In genomic region chr12:16810525-16811431, GRCm38 (mm10) we compare ENCODE assay signal across 8 mouse cellular contexts. TPM values are rescaled to one million over a fixed set of nuclear protein-coding genes. Genes with fewer than 3 reads are reported as not detected.
DNase-seq lines count a peak whose midpoint lies in the region; ATAC-seq and TF ChIP-seq lines count a peak whose summit lies in the region.

TSS of gene E2f6 (plus strand) at chr12:16810963.

- peak within 1 kb of the TSS; percentile 62 for H3K4me2 ChIP-seq in lung, embryonic 16.5 days (ENCODE audit: low read depth, low read length)

- H3K4me1 ChIP-seq in MEL (ENCODE audit: control insufficient read depth in 1 of 2, insufficient read depth in 2 of 2, low read length in 2 of 2) = peaks cover 0 to 4% of the 10 kb centered on the region in 2 experiments; a peak in 2 of 4 replicates
- peaks cover 16% of the 10 kb centered on the region for H3K4me1 ChIP-seq in lung, embryonic 16.5 days (replicated peaks; ENCODE audit: control insufficient read depth, insufficient read depth, low read length)

- peaks cover 25% of the 10 kb centered on the region for H3K79me2 ChIP-seq in MEL (ENCODE audit: control insufficient read depth, insufficient read depth, low read length, poor library complexity)

- no peaks in the 10 kb centered on the region for H3K27me3 ChIP-seq in MEL (ENCODE audit: control insufficient read depth in 1 of 2, insufficient read depth in 2 of 2, low read length in 2 of 2)
- H3K27me3 ChIP-seq in lung, embryonic 16.5 days (ENCODE audit: control insufficient read depth, insufficient read depth, low read depth, low read length) = peaks cover 4% of the 10 kb centered on the region; the same call in 1 of the 2 replicates

- TF ChIP-seq RAD21 in MEL (IDR thresholded peaks at IDR 0.05; ENCODE audit: low read depth, low read length) = no peak

- peaks cover 3 to 14% of the 10 kb centered on the region in 2 experiments for H3K36me3 ChIP-seq in MEL (ENCODE audit: control insufficient read depth in 1 of 2, insufficient read depth in 2 of 2, low read length in 2 of 2)
- H3K36me3 ChIP-seq in lung, embryonic 16.5 days (ENCODE audit: control insufficient read depth, insufficient read depth, low read length) = no peaks in the 10 kb centered on the region; the same call in 1 of the 2 replicates

- 6% methylated on average over 68 of the region's 81 CpGs for WGBS in lung, embryonic 16.5 days

- peak; percentile 72 to 76 for TF ChIP-seq POLR2A in MEL (IDR thresholded peaks at IDR 0.05; ENCODE audit: control insufficient read depth in 1 of 2, insufficient read depth in 1 of 2, low read depth in 1 of 2, low read length in 2 of 2, poor library complexity in 1 of 2)

- no peaks in the 10 kb centered on the region for H3K9me3 ChIP-seq in MEL (replicated peaks; ENCODE audit: insufficient read depth, low read length)
- no peaks in the 10 kb centered on the region for H3K9me3 ChIP-seq in lung, embryonic 16.5 days (ENCODE audit: control insufficient read depth, low read length)

- peak; percentile 81 for DNase-seq in MEL (ENCODE audit: low read depth, low spot score)
- DNase-seq in cerebellum, adult 8-10 months = peak; percentile 90
- peak; percentile 78 for DNase-seq in layer of hippocampus, adult 9-11 months
- DNase-seq in ovary, adult 18-20 months (ENCODE audit: low spot score) = peak; percentile 66
- peak; percentile 85 for DNase-seq in thymus, postnatal 0 days (ENCODE audit: low spot score)

- H3K9ac ChIP-seq in MEL (ENCODE audit: control insufficient read depth, low read depth, low read length, poor library complexity, severe bottlenecking) = peak within 1 kb of the TSS; percentile 98
- peak within 1 kb of the TSS; percentile 90 for H3K9ac ChIP-seq in lung, embryonic 16.5 days (ENCODE audit: low read length)

- TF ChIP-seq EP300 in MEL (IDR thresholded peaks at IDR 0.05; ENCODE audit: low read depth in 1 of 2, low read length in 2 of 2) = 0 out of 4 replicates have a peak, but pooled peaks of 1 of the 2 experiments have one; percentile 13

- H3K27ac ChIP-seq in MEL (ENCODE audit: control insufficient read depth, low read depth, low read length) = peak within 1 kb of the TSS; percentile 67
- H3K27ac ChIP-seq in lung, embryonic 16.5 days (ENCODE audit: low read length) = peak within 1 kb of the TSS; percentile 57; the same call in 1 of the 2 replicates

- no peak for TF ChIP-seq CTCF in MEL (IDR thresholded peaks at IDR 0.05 in 2 of 3, conservative IDR thresholded peaks at IDR 0.05 in 1 of 3; ENCODE audit: control insufficient read depth in 1 of 3, insufficient read depth in 1 of 3, low read depth in 2 of 3, low read length in 3 of 3, poor library complexity in 1 of 3, severe bottlenecking in 1 of 3)

- peak; percentile 83 for ATAC-seq in frontal cortex, adult (ENCODE audit: low TSS enrichment)
- peak; percentile 55 to 70 for ATAC-seq in hematopoietic stem cell, adult 5-6 weeks (replicated peaks in 1 of 2; ENCODE audit: insufficient read depth in 1 of 2, low FRiP score in 2 of 2, low TSS enrichment in 1 of 2, low read depth in 1 of 2, poor library complexity in 2 of 2, severe bottlenecking in 2 of 2)
- peak; percentile 88 for ATAC-seq in lung, embryonic 16.5 days (ENCODE audit: low read depth)

- H3K4me3 ChIP-seq in MEL (ENCODE audit: control insufficient read depth in 1 of 2, insufficient read depth in 1 of 2, low read depth in 2 of 2, low read length in 2 of 2) = peak within 1 kb of the TSS; percentile 68 to 79
- peak within 1 kb of the TSS; percentile 80 for H3K4me3 ChIP-seq in lung, embryonic 16.5 days (ENCODE audit: low read length)

TF ChIP-seq in MEL, 35 proteins besides CTCF, POLR2A, EP300 and RAD21:
- TF ChIP-seq ZNF384 (IDR thresholded peaks at IDR 0.05; ENCODE audit: low read depth, low read length) (no peak), MEF2A (IDR thresholded peaks at IDR 0.05; ENCODE audit: extremely low read depth, insufficient replicate concordance, low read depth, low read length, poor library complexity, severe bottlenecking) (no peak), KAT2A (conservative IDR thresholded peaks at IDR 0.05; ENCODE audit: low read depth, low read length) (no peak), UBTF (IDR thresholded peaks at IDR 0.05; ENCODE audit: borderline replicate concordance, insufficient read depth, low read depth, low read length) (no peak), NRF1 (IDR thresholded peaks at IDR 0.05; ENCODE audit: insufficient read depth, low read depth, low read length, poor library complexity, severe bottlenecking) (peak; percentile 86), ZMIZ1 (IDR thresholded peaks at IDR 0.05; ENCODE audit: low read depth, low read length) (0 out of 2 replicates have a peak, but pooled peaks have one; percentile 49), TCF12 (IDR thresholded peaks at IDR 0.05; ENCODE audit: low read depth, low read length) (peak; percentile 58; the same call in 1 of the 2 replicates), HCFC1 (IDR thresholded peaks at IDR 0.05; ENCODE audit: low read depth, low read length) (peak; percentile 66; the same call in 1 of the 2 replicates), ELF1 (IDR thresholded peaks at IDR 0.05; ENCODE audit: low read depth, low read length) (no peak), NELFE (IDR thresholded peaks at IDR 0.05; ENCODE audit: low read depth, low read length) (peak; percentile 79), CHD2 (IDR thresholded peaks at IDR 0.05; ENCODE audit: low read length) (no peak), MAFK (IDR thresholded peaks at IDR 0.05; ENCODE audit: borderline replicate concordance, low read depth, low read length) (no peak), MYC (IDR thresholded peaks at IDR 0.05; ENCODE audit: low read depth, low read length) (no peak), MAZ (IDR thresholded peaks at IDR 0.05; ENCODE audit: low read depth, low read length) (peak; percentile 28; the same call in 1 of the 2 replicates), MAX (IDR thresholded peaks at IDR 0.05; ENCODE audit: low read length) (peak; percentile 91)

RNA-seq across cellular contexts. Expression of gene E2f6, which starts in this region (rescaled TPM):
- 28.5 and 35.4 TPM in 2 replicates for total RNA-seq in MEL (2012; rRNA removed)
- polyA plus RNA-seq in MEL (2012; ENCODE audit: insufficient read depth in 1 of 2, insufficient read length in 2 of 2, low read depth in 1 of 2, low replicate concordance in 2 of 2, missing spikeins in 1 of 2) = 10 to 100 TPM in 1 of 2 experiments, not detected in 1; 67.0 TPM
- 39.3 and 63.5 TPM in 2 replicates for total RNA-seq in hematopoietic stem cell, adult 5-6 weeks (2017)
- 29.6 and 33.4 TPM in 2 replicates for polyA plus RNA-seq in lung, embryonic 16.5 days (2015; fragmentation: Nextera tagmentation; extraction: Ambion mirVana)
- polyA plus RNA-seq in thymus, postnatal 0 days (2015; fragmentation: Nextera tagmentation; extraction: Ambion mirVana) = 22.7 and 23.6 TPM in 2 replicates

Comparison
In these comparisons a context has a peak if more than half of its experiments do, and no peak if none do; other contexts are left out.
1. Peak in every context shown above with its lines: DNase-seq, ATAC-seq, H3K4me3 ChIP-seq and H3K27ac ChIP-seq.